Mouse (Mus musculus) E14TG2a.4 (cell line): ENCODE measurements around the gene Tmtc4.

Experiments
- CTCF ChIP-seq: conservative IDR thresholded peaks from 2 replicates; pipeline ENCODE4 v1.5.1; 2014; ENCODE audit warnings: low read length
- POU5F1 ChIP-seq: IDR thresholded peaks from 2 replicates; pipeline ENCODE4 v1.6.1; 2014; ENCODE audit warnings: low read length, borderline replicate concordance

- TF ChIP-seq CTCF, result peak; percentile 10
- TF ChIP-seq POU5F1, result no peak
Measured at GRCm38 (mm10) chr14:122953331-122953730, 30.5 kb downstream of the Tmtc4 start.
